Mouse (Mus musculus) hindbrain, postnatal 0 days (tissue): ENCODE results near the gene 4921509C19Rik. TPM values are rescaled to one million over a fixed set of nuclear protein-coding genes. Genes with fewer than 3 reads are reported as not detected.
"Not testable (repeated sequence)": the region's sequence is repeated elsewhere in the genome, so short reads cannot be mapped to it uniquely, and the experiment has no call there.

Source experiments
- ATAC-seq: fragments of 200-750 bp; cut with Nextera tagmentation; 2 replicates; pipeline ENCODE4 v1.8.0; 2017; ENCODE audit warnings: mild to moderate bottlenecking, moderate TSS enrichment, moderate library complexity
- DNase-seq: peaks from one replicate; pipeline ENCODE4 v3.0.0-alpha.2; 2015; ENCODE audit warnings: low spot score
- H3K27ac ChIP-seq: fragments of 300-500 bp; sonication (generic); 2 replicates; pipeline ENCODE4 v1.5.1; 2014; ENCODE audit warnings: mild to moderate bottlenecking
- H3K27me3 ChIP-seq: fragments of 300-500 bp; sonication (generic); 2 replicates; pipeline ENCODE4 v1.6.1; 2014; ENCODE audit warnings: low read length, mixed read lengths; ENCODE audit not compliant: insufficient read depth
- H3K36me3 ChIP-seq: fragments of 300-500 bp; sonication (generic); 2 replicates; pipeline ENCODE4 v1.6.1; 2014; ENCODE audit warnings: low read length, mixed read lengths; ENCODE audit not compliant: insufficient read depth
- H3K4me1 ChIP-seq: fragments of 300-500 bp; sonication (generic); 2 replicates; pipeline ENCODE4 v1.6.1; 2014; ENCODE audit warnings: antibody characterized with exemption, low read length, mixed read lengths; ENCODE audit not compliant: insufficient read depth
- H3K4me2 ChIP-seq: fragments of 300-500 bp; sonication (generic); 2 replicates; pipeline ENCODE4 v1.6.1; 2014; ENCODE audit warnings: low read depth, mild to moderate bottlenecking, low read length, moderate library complexity, mixed read lengths
- H3K4me3 ChIP-seq: fragments of 300-500 bp; sonication (generic); 2 replicates; pipeline ENCODE4 v1.5.1; 2014; ENCODE audit warnings: low read length
- H3K9ac ChIP-seq: fragments of 300-500 bp; sonication (generic); replicated peaks from 2 replicates; pipeline ENCODE4 v1.6.1; 2014; ENCODE audit warnings: mild to moderate bottlenecking, low read length, moderate library complexity, mixed read lengths
- H3K9me3 ChIP-seq: fragments of 300-500 bp; sonication (generic); 2 replicates; pipeline ENCODE4 v1.6.1; 2016; ENCODE audit warnings: low read length, mixed read lengths
- CTCF ChIP-seq: IDR thresholded peaks from 2 replicates; pipeline ENCODE4 v1.5.1; 2016; ENCODE audit warnings: antibody characterized with exemption, control low read depth, low read depth
- WGBS: fragments of 180-500 bp; shearing (Covaris S2); extraction: QIAGEN DNeasy Blood & Tissue Kit; methylation state at CpG from one replicate; pipeline ENCODE4 v1.1.7; 2014; 5-methylcytosine and 5-hydroxymethylcytosine counted together
- polyA plus RNA-seq: library from polyadenylated mRNA; unstranded; fragments of >200 nt; fragmentation: Nextera tagmentation; extraction: Ambion mirVana; gene quantifications from 2 replicates; pipeline ENCODE4 v1.2.1, GENCODE M21; 2015
- total RNA-seq: library from RNA; depleted of rRNA; stranded (reverse); fragments of >200 nt; gene quantifications from 2 replicates; pipeline ENCODE4 v1.2.3, GENCODE M21; 2014; rRNA removed

4921509C19Rik gene
- total and polyA plus RNA-seq, 2 experiments from 2014 or later: not detected

- no peak overlapping the region for H3K4me2 ChIP-seq
- H3K4me3 ChIP-seq: no peak overlapping the region
- 81% methylated on average over 4 of the region's 4 CpGs for WGBS
- no peak for DNase-seq
- no peaks in the 10 kb centered on the region for H3K4me1 ChIP-seq
- peaks cover 65% of the 10 kb centered on the region for H3K36me3 ChIP-seq
- ATAC-seq: no peak
- no peak overlapping the region for H3K9ac ChIP-seq
- no peaks in the 10 kb centered on the region for H3K9me3 ChIP-seq
- H3K27me3 ChIP-seq: no peaks in the 10 kb centered on the region
- no peak overlapping the region for H3K27ac ChIP-seq
- TF ChIP-seq CTCF: peak; percentile 29
Observed at GRCm38 (mm10) chr2:151504226-151504625, 28.3 kb upstream of the 4921509C19Rik start.

GRCm38 (mm10) chr2:151500442-151501007 is 24.6 kb upstream of the 4921509C19Rik start:
- Histone ChIP-seq H3K9me3 (no peaks in the 10 kb centered on the region), H3K4me1 (no peaks in the 10 kb centered on the region), H3K27me3 (no peaks in the 10 kb centered on the region), H3K36me3 (peaks cover 38% of the 10 kb centered on the region), H3K9ac (no peak overlapping the region), H3K4me3 (no peak overlapping the region), H3K27ac (no peak overlapping the region), H3K4me2 (no peak overlapping the region)
- TF ChIP-seq CTCF: no peak
- DNase-seq (no peak), ATAC-seq (no peak)
- 94% methylated on average over 6 of the region's 6 CpGs for whole genome bisulfite sequencing

GRCm38 (mm10) chr2:151498358-151498757 is 22.4 kb upstream of the 4921509C19Rik start:
- H3K9ac ChIP-seq: no peak overlapping the region
- 41% methylated on average over 3 of the region's 3 CpGs for WGBS
- no peak overlapping the region for H3K4me3 ChIP-seq
- no peak overlapping the region for H3K27ac ChIP-seq
- no peak for TF ChIP-seq CTCF
- no peaks in the 10 kb centered on the region for H3K9me3 ChIP-seq
- peaks cover 19% of the 10 kb centered on the region; the same call in 1 of the 2 replicates for H3K36me3 ChIP-seq
- no peak overlapping the region for H3K4me2 ChIP-seq
- no peaks in the 10 kb centered on the region for H3K27me3 ChIP-seq
- ATAC-seq (no peak), DNase-seq (no peak)
- H3K4me1 ChIP-seq: no peaks in the 10 kb centered on the region; the same call in 1 of the 2 replicates

DNA sequence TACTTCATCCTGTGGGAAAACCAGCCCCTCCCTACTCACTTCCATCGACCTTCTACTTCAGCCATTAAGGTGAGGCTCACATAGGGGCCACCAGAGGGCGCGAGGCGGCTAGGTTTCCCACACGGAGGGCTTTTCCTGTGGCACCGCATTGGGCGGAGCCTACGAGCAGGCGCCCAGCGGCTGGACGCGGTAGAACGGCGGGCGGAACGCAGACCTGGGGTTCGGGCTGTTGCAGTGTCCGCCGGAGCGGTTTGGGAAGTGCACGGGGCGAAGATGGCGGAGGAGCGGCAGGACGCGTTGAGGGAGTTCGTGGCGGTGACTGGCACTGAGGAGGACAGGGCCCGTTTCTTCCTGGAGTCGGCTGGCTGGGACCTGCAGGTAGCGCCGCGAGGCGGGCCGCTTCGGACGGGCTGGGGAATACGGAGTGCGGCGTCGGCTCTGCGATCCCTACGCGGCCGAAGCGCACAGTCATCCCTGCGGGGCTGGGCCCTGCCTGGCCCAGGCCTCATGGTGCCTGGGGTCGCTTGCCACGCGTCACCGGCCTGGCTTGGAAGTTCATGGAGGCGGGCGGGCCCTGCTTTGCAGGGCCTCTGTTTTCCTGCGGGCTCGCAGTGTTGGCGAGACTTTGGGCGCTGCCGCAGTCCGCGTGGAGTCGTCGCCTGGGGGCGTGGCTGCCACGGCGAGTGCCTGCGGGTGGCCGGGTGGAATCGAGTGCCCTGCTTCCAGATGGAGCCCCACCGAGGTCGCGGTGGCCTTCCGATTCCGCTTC is 18.3 kb upstream of the 4921509C19Rik start, which contains the start of gene Nsfl1c:
TSS of gene Nsfl1c (plus strand) at position 148 of the 769 bp plus-strand sequence.
- peak; percentile 99 for TF ChIP-seq CTCF
- Histone ChIP-seq H3K36me3 (no peaks in the 10 kb centered on the region; the same call in 1 of the 2 replicates), H3K4me3 (peak within 1 kb of the TSS; percentile 96), H3K9ac (peak within 1 kb of the TSS; percentile 86), H3K9me3 (no peaks in the 10 kb centered on the region), H3K4me2 (peak within 1 kb of the TSS; percentile 74), H3K4me1 (no peaks in the 10 kb centered on the region; the same call in 1 of the 2 replicates), H3K27me3 (no peaks in the 10 kb centered on the region), H3K27ac (peak within 1 kb of the TSS; percentile 80)
- DNase-seq (peak; percentile 98), ATAC-seq (peak; percentile 100)
- under 1% methylated on average over 70 of the region's 73 CpGs for WGBS

GRCm38 (mm10) chr2:151486496-151486895 is 10.5 kb upstream of the 4921509C19Rik start:
- H3K27me3 ChIP-seq: no peaks in the 10 kb centered on the region
- no peak for TF ChIP-seq CTCF
- DNase-seq (no peak), ATAC-seq (no peak)
- H3K36me3 ChIP-seq: no peaks in the 10 kb centered on the region
- H3K9me3 ChIP-seq: no peaks in the 10 kb centered on the region
- H3K4me2 ChIP-seq: no peak overlapping the region
- no peaks in the 10 kb centered on the region for H3K4me1 ChIP-seq
- H3K27ac ChIP-seq: no peak overlapping the region
- H3K4me3 ChIP-seq: no peak overlapping the region
- H3K9ac ChIP-seq: no peak overlapping the region

- H3K27me3 ChIP-seq, ATAC-seq, H3K27ac ChIP-seq, DNase-seq, H3K9ac ChIP-seq, H3K9me3 ChIP-seq, H3K4me2 ChIP-seq, H3K4me1 ChIP-seq, H3K36me3 ChIP-seq, H3K4me3 ChIP-seq: not testable (repeated sequence)
- WGBS: 78% methylated on average over 4 of the region's 4 CpGs
Observed at GRCm38 (mm10) chr2:151434971-151435370, 41.0 kb downstream of the 4921509C19Rik start.

- H3K4me1 ChIP-seq, ATAC-seq, H3K4me2 ChIP-seq, H3K9ac ChIP-seq, H3K27me3 ChIP-seq, H3K27ac ChIP-seq, H3K9me3 ChIP-seq, H3K4me3 ChIP-seq, H3K36me3 ChIP-seq: not testable (repeated sequence)
- 57% methylated on average over 4 of the region's 4 CpGs for WGBS
- peak; percentile 1 for DNase-seq
Observed at GRCm38 (mm10) chr2:151434203-151434602, 41.8 kb downstream of the 4921509C19Rik start.

Other genes starting within 250 kb of the 4921509C19Rik start
- 87.3 and 115 TPM in 2 replicates for gene Nsfl1c, start 18.0 kb upstream of the 4921509C19Rik start, total RNA-seq
- gene Nsfl1c, start 18.0 kb upstream of the 4921509C19Rik start, polyA plus RNA-seq: 233 and 237 TPM in 2 replicates
- 64.5 and 72.1 TPM in 2 replicates for gene Fkbp1a, start 66.3 kb upstream of the 4921509C19Rik start, total RNA-seq
- 624 and 631 TPM in 2 replicates for gene Fkbp1a, start 66.3 kb upstream of the 4921509C19Rik start, polyA plus RNA-seq
- gene Sdcbp2, start 96.5 kb upstream of the 4921509C19Rik start, total RNA-seq: 0.42 and 0.72 TPM in 2 replicates
- gene Sdcbp2, start 96.5 kb upstream of the 4921509C19Rik start, polyA plus RNA-seq: 1.3 and 1.4 TPM in 2 replicates
- 86.8 and 90.5 TPM in 2 replicates for gene Snph, start 156.4 kb upstream of the 4921509C19Rik start, total RNA-seq
- gene Snph, start 156.4 kb upstream of the 4921509C19Rik start, polyA plus RNA-seq: 22.7 and 24.5 TPM in 2 replicates
- 0.11 and 0.58 TPM in 2 replicates for gene Rad21l, start 192.4 kb upstream of the 4921509C19Rik start, total RNA-seq
- gene Rad21l, start 192.4 kb upstream of the 4921509C19Rik start, polyA plus RNA-seq: 0.25 and 0.28 TPM in 2 replicates
- 27.3 and 35.8 TPM in 2 replicates for gene Tmem74b, start 225.9 kb upstream of the 4921509C19Rik start, total RNA-seq
- 22.3 and 22.6 TPM in 2 replicates for gene Tmem74b, start 225.9 kb upstream of the 4921509C19Rik start, polyA plus RNA-seq